Mouse (Mus musculus) spleen, adult 2 months (tissue): ENCODE data around the gene Irs4. TPM values are rescaled to one million over a fixed set of nuclear protein-coding genes. Genes with fewer than 3 reads are reported as not detected.

ENCODE experiments used
- DNase-seq, 2 experiments: peaks; one replicate each; pipeline versions ENCODE4 v3.0.0 to v3.0.0-alpha.2; 2012 to 2021; ENCODE audit warnings: low spot score in 2 of 2, low read depth in 1 of 2
- H3K27ac ChIP-seq: fragments of 200-500 bp; 2 replicates; pipeline ENCODE4 v1.5.1; 2012; ENCODE audit warnings: low read length, inconsistent platforms; ENCODE audit not compliant: insufficient read depth
- H3K27me3 ChIP-seq: fragments of 200-500 bp; 2 replicates; pipeline ENCODE4 v1.6.1; 2012; ENCODE audit warnings: mild to moderate bottlenecking, moderate library complexity, low read length, inconsistent platforms; ENCODE audit not compliant: control insufficient read depth, insufficient read depth
- H3K36me3 ChIP-seq: fragments of 200-500 bp; 2 replicates; pipeline ENCODE4 v1.6.1; 2012; ENCODE audit warnings: mild to moderate bottlenecking, low read length, inconsistent platforms; ENCODE audit not compliant: control insufficient read depth, insufficient read depth
- H3K4me1 ChIP-seq: fragments of 200-500 bp; 2 replicates; pipeline ENCODE4 v1.6.1; 2011; ENCODE audit warnings: inconsistent platforms; ENCODE audit not compliant: control insufficient read depth, insufficient read depth, insufficient read length
- H3K4me3 ChIP-seq: fragments of 200-500 bp; 2 replicates; pipeline ENCODE4 v1.5.1; 2011; ENCODE audit warnings: mild to moderate bottlenecking, inconsistent platforms; ENCODE audit not compliant: insufficient read depth, insufficient read length; ENCODE audit errors: extremely low read depth
- CTCF ChIP-seq: fragments of 200-500 bp; IDR thresholded peaks from 2 replicates; pipeline ENCODE4 v1.5.1; 2011; ENCODE audit warnings: mild to moderate bottlenecking, inconsistent platforms; ENCODE audit not compliant: insufficient read depth, insufficient read length, insufficient replicate concordance; ENCODE audit errors: extremely low read depth
- POLR2A ChIP-seq: fragments of 200-500 bp; IDR thresholded peaks from 2 replicates; pipeline ENCODE4 v1.6.1; 2011; ENCODE audit warnings: low read depth, low read length, inconsistent platforms
- WGBS: fragments of 180-500 bp; shearing (Covaris S2); methylation state at CpG from one replicate; pipeline ENCODE4 v1.1.7; 2018; 5-methylcytosine and 5-hydroxymethylcytosine counted together
- polyA plus RNA-seq: library from polyadenylated mRNA; depleted of rRNA; stranded (reverse); fragments of >200 nt; gene quantifications from 2 replicates; pipeline ENCODE4 v1.2.3, GENCODE M21; 2012; rRNA removed

The Irs4 gene
- polyA plus RNA-seq = not detected in 2 replicates

DNA sequence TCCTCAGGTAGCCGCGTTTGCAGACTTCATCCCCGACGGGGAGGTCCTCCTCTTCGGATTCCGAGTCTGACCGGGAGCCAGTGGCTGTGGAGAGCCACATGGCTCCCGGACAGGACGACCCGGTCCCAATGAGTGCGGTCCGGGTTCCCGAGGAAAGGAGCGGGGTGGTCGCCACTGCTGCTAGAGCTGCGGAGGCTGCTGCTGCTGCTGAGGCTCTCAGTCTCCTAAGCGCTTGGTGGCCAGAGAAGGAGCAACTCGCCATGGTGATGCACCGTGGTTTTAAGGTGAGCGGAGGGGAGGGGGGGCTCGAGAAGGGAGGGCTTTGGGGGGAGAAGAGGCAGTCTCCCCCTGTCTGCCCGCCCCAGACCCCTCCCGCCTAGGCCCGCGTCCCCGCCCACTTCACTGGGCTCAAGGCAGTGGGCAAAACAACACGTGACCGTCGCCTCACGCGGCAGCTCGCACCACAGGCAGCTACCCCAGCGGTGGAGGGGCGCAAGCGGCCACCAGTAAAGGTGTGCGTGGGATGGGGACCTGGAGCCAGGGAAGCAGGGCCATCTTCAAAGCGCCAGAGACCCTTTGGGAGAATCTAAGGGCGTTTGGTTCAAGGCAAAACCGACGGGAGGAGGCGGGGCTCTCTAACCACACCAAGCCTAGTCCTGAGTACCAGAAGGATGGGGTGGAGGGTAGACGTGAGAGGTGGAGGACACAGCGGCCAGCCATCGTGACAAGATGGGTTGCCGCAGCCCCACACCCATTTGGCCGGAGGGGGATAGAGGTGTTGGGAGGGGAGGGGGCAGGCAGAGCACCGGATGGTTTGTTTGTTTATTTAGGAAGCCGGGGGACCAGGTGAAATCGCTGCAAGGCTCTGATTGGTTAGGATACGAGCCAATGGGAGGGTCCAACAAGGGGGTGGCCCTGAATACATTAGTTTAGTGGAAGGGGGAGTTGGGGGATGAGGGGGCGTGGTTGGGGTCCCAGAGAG is at the start of gene Irs4:
Gene Irs4, minus strand, starts transcription at position 327 of the 982 bp plus-strand sequence.
- Histone ChIP-seq H3K4me3 (no peak within 1 kb of the TSS), H3K27me3 (peaks cover 2% of the 10 kb centered on the region; the same call in 1 of the 2 replicates), H3K4me1 (no peaks in the 10 kb centered on the region), H3K27ac (no peak within 1 kb of the TSS), H3K36me3 (no peaks in the 10 kb centered on the region)
- 34% methylated on average over 51 of the region's 51 CpGs for WGBS
- TF ChIP-seq CTCF (no peak), POLR2A (no peak)
- no peak for DNase-seq

DNA sequence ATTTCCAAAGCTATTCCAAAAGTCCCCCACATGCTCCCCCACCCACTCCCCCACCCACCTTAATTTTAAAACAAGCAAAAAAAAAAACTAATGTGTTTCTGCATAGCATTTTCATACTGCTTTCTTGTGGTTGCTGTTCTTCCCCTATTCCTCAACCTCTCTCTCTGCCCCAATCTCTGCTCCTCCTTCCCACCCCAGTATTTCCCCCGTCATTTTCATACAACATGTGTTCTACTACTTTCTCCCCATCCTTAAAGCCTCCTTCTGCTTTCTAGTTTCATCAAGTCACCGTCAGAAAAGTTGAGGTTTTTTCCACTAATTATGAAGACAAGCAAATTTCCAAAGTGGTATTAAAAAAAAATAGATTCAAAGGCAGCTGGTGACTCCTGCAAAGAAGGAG is 25.3 kb upstream of the Irs4 start:
- TF ChIP-seq CTCF (no peak), POLR2A (no peak)
- 52% methylated on average over 2 of the region's 2 CpGs for WGBS
- no peaks in the 10 kb centered on the region for H3K4me1 ChIP-seq

DNA sequence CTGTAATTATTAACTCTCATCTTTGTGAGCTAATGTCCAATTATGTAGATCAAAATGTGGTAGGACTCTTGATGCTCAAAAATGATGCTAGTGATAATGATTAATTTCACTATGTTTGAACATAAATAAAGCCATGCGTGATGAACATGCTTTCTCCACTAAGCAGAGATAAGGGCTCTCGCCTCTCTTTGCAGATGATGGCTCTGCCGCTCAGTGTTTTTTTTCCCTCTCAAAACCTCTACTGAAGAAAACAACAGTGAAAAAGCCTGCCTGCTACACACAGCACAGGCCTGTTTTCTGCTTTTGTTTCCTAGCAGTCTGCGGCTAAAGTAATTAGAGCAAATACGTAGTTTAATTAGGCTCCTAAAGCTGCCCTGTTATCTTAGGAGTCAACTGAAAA is 4.5 kb upstream of the Irs4 start:
- H3K27me3 ChIP-seq = no peaks in the 10 kb centered on the region
- 85% methylated on average over 5 of the region's 5 CpGs for WGBS
- no peak overlapping the region for H3K4me3 ChIP-seq
- H3K27ac ChIP-seq = no peak overlapping the region
- DNase-seq = no peak
- H3K36me3 ChIP-seq = no peaks in the 10 kb centered on the region
- TF ChIP-seq CTCF = no peak
- no peak for TF ChIP-seq POLR2A
- no peaks in the 10 kb centered on the region for H3K4me1 ChIP-seq

More for the DNA sequence above, 25.3 kb upstream of the Irs4 start:
- Histone ChIP-seq H3K36me3 (no peaks in the 10 kb centered on the region), H3K27ac (no peak overlapping the region), H3K27me3 (no peaks in the 10 kb centered on the region), H3K4me3 (no peak overlapping the region)
- DNase-seq = no peak

DNA sequence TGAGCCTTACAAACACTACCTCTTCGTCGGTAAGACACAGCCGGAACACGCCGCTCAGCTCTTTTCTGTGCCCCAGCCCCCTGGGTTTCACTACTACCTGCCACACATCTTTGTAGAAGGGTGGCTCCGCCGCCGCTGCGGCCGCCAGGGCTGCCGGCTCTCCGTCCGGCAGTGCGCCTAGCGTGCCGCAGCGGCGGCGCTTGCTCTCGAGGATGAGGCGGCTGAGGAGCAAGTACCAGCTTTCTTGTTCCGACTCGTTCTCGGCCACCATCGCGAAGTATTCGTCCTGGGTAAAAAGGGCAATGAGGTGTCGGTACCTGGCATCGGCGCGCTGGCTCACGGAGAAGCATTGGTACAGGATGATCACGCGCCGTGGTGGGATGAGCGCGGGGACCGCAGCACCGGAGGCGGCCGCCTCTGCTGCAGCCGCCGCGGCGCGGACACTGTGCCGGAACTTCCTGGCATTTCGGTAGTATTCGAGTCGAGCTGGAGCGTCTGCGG is 622 bp downstream of the Irs4 start:
- Histone ChIP-seq H3K27ac (no peak overlapping the region), H3K4me3 (no peak overlapping the region)

DNA sequence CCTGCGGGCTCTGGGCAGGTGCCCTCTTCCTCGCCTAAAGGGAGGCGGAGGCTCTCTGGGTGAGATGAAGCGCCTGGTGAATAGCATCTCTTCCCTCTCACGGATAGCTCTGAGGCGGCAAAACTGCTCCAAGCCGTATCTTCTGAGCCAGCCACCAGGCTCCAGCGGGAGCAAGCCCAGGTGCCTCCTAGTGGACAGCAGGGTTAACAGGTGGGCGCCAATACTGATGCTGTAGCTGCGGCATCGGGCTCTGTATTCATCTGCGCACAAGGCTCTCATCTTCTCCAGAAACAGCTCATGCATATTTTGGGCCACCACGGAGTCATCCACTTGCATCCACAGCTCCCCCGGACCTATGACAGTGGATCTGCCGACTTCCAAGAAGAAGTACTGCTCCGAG is 1.1 kb downstream of the Irs4 start:
- peaks cover 2% of the 10 kb centered on the region; the same call in 1 of the 2 replicates for H3K27me3 ChIP-seq
- no peaks in the 10 kb centered on the region for H3K4me1 ChIP-seq

More for the DNA sequence above, 622 bp downstream of the Irs4 start:
- H3K4me1 ChIP-seq = no peaks in the 10 kb centered on the region
- TF ChIP-seq CTCF (no peak), POLR2A (no peak)
- no peaks in the 10 kb centered on the region for H3K36me3 ChIP-seq
- peaks cover 2% of the 10 kb centered on the region; the same call in 1 of the 2 replicates for H3K27me3 ChIP-seq
- no peak for DNase-seq
- 27% methylated on average over 52 of the region's 52 CpGs for WGBS

DNA sequence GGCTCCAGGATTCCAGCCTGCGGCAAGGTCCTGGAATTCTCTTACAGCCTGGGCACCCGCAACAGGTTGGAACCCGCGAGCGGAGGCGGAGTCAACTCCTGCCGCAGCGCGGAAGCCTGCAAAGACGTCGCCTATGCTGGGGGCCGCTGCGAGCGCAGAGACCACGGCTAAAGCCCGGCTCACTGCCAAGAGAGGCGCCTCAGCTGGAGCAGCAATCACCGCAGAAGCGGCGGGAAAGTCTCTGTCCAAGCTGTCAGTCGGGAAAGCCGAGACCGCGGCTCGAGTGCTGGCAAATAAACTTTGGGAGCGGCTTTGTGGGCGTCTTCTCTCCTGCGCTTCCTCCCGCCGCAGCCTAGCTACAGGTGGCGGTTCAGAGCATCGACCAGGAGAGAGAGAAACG is 3.3 kb downstream of the Irs4 start:
- Histone ChIP-seq H3K4me1 (no peaks in the 10 kb centered on the region), H3K4me3 (no peak overlapping the region)
- 24% methylated on average over 33 of the region's 33 CpGs for WGBS

More for the DNA sequence above, 1.1 kb downstream of the Irs4 start:
- TF ChIP-seq CTCF = no peak
- Histone ChIP-seq H3K27ac (no peak overlapping the region), H3K36me3 (no peaks in the 10 kb centered on the region), H3K4me3 (no peak overlapping the region)
- 40% methylated on average over 16 of the region's 16 CpGs for WGBS
- no peak for DNase-seq

More for the DNA sequence above, 3.3 kb downstream of the Irs4 start:
- no peak overlapping the region for H3K27ac ChIP-seq
- DNase-seq = no peak
- TF ChIP-seq CTCF (no peak), POLR2A (no peak)
- H3K36me3 ChIP-seq = no peaks in the 10 kb centered on the region
- peaks cover 2% of the 10 kb centered on the region; the same call in 1 of the 2 replicates for H3K27me3 ChIP-seq

Other genes with a start within 250 kb of the Irs4 start
- gene Col4a5, start 249.9 kb downstream of the Irs4 start, polyA plus RNA-seq = 0.58 and 0.81 TPM in 2 replicates
- not detected in 2 replicates for gene Gm15294, start 150.0 kb upstream of the Irs4 start, polyA plus RNA-seq